Mouse (Mus musculus): ENCODE results near the gene Zscan4e.
"Not testable (repeated sequence)": the region's sequence is repeated elsewhere in the genome, so short reads cannot be mapped to it uniquely, and the experiment has no call there.

The Zscan4e gene

GRCm38 (mm10) chr7:11310582-11310981, at the start of gene Zscan4e:
Gene Zscan4e, minus strand, starts transcription at chr7:11310682.
- DNase-seq (ENCODE audit: low read depth), result not testable (repeated sequence)
